Mouse (Mus musculus) ES-E14 (cell line): ENCODE measurements around the gene Nxf1.

Experiments
- CHD2 ChIP-seq: IDR thresholded peaks from 2 replicates; pipeline ENCODE4 v1.6.1; 2014; ENCODE audit warnings: mild to moderate bottlenecking, low read depth, low read length, inconsistent platforms
- HCFC1 ChIP-seq: IDR thresholded peaks from 2 replicates; pipeline ENCODE4 v1.6.1; 2012; ENCODE audit warnings: low read length, inconsistent platforms, borderline replicate concordance; ENCODE audit not compliant: insufficient read depth
- ZC3H11A ChIP-seq: IDR thresholded peaks from 2 replicates; pipeline ENCODE4 v1.6.1; 2012; ENCODE audit warnings: low read depth, mild to moderate bottlenecking, inconsistent platforms, low read length, borderline replicate concordance
- ZNF384 ChIP-seq: IDR thresholded peaks from 2 replicates; pipeline ENCODE4 v1.6.1; 2012; ENCODE audit warnings: low read depth, low read length, inconsistent platforms

DNA sequence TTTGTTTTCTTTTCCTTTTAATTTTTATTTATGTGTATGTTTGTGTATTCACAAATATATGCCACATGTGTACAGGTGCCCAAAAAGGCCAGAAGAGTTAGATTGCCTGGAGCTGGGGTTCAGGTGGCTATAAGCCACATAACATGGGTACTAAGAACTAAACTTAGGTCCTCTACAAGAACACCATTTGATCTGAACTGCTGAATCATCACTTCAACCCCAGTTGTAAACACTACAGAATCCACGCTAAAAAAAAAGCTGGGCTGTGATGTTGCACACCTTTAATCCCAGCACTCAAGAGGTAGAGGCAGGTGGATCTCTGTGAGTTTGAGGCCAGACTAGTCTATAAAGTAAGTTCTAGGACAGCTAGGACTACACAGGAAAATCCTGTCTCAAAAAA is 35.5 kb upstream of the Nxf1 start:
- TF ChIP-seq ZNF384 = no peak
- no peak for TF ChIP-seq CHD2
- no peak for TF ChIP-seq ZC3H11A
- TF ChIP-seq HCFC1 = no peak
